Mouse (Mus musculus) intestine, embryonic 16.5 days (tissue): Measurements from ENCODE around the gene Usp32. TPM values are rescaled to one million over a fixed set of nuclear protein-coding genes. Genes with fewer than 3 reads are reported as not detected.

ENCODE experiments used
- ATAC-seq: fragments of 200-750 bp; cut with Nextera tagmentation; 2 replicates; pipeline ENCODE4 v1.8.0; 2017; ENCODE audit warnings: moderate TSS enrichment, moderate library complexity
- H3K27ac ChIP-seq: fragments of 300-500 bp; sonication (generic); 2 replicates; pipeline ENCODE4 v1.5.1; 2014; ENCODE audit warnings: mild to moderate bottlenecking, low read length
- H3K27me3 ChIP-seq: fragments of 300-500 bp; sonication (generic); replicated peaks from 2 replicates; pipeline ENCODE4 v1.6.1; 2014; ENCODE audit warnings: low read length, control low read depth, mixed read lengths; ENCODE audit not compliant: control insufficient read depth, insufficient read depth
- H3K36me3 ChIP-seq: fragments of 300-500 bp; sonication (generic); 2 replicates; pipeline ENCODE4 v1.6.1; 2014; ENCODE audit warnings: low read length, control low read depth; ENCODE audit not compliant: control insufficient read depth, insufficient read depth
- H3K4me1 ChIP-seq: fragments of 300-500 bp; sonication (generic); 2 replicates; pipeline ENCODE4 v1.6.1; 2014; ENCODE audit warnings: low read length, control low read depth, mixed read lengths; ENCODE audit not compliant: control insufficient read depth, insufficient read depth
- H3K4me2 ChIP-seq: fragments of 300-500 bp; sonication (generic); 2 replicates; pipeline ENCODE4 v1.6.1; 2014; ENCODE audit warnings: low read depth, low read length, control low read depth
- H3K4me3 ChIP-seq: fragments of 300-500 bp; sonication (generic); 2 replicates; pipeline ENCODE4 v1.5.1; 2014; ENCODE audit warnings: mild to moderate bottlenecking, low read length
- H3K9ac ChIP-seq: fragments of 300-500 bp; sonication (generic); 2 replicates; pipeline ENCODE4 v1.6.1; 2014; ENCODE audit warnings: low read depth, low read length
- H3K9me3 ChIP-seq: fragments of 300-500 bp; sonication (generic); 2 replicates; pipeline ENCODE4 v1.6.1; 2016; ENCODE audit warnings: low read length, control low read depth; ENCODE audit not compliant: control insufficient read depth
- WGBS: fragments of 180-500 bp; shearing (Covaris S2); extraction: QIAGEN DNeasy Blood & Tissue Kit; methylation state at CpG from one replicate; pipeline ENCODE4 v1.1.7; 2014; 5-methylcytosine and 5-hydroxymethylcytosine counted together
- polyA plus RNA-seq: library from polyadenylated mRNA; unstranded; fragments of >200 nt; fragmentation: Nextera tagmentation; extraction: Ambion mirVana; gene quantifications from 2 replicates; pipeline ENCODE4 v1.2.1, GENCODE M21; 2015

The Usp32 gene
- polyA plus RNA-seq, 1 experiment from 2014 or later = 3.9 TPM

DNA sequence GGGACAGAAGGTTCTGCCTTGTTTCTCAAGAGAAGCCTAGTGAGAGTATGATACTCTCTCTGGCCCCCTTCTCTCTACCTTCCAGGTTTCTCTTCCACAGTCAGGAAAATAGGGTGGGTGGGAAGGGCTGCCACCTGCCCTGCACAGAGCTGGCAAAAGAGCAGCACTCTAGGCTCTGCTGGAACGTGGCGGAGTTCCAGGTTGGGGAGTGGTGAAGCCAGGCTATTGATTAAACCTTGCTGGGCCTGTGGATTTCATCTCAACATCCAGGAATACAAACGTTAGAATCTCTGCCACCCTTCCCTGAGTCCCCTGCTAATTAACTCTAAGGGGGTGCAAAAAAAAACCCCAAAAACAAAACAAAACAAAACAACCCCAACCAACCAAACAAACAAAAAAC lies 191.4 kb downstream of the Usp32 start:
- H3K4me3 ChIP-seq = no peak overlapping the region
- no peaks in the 10 kb centered on the region for H3K36me3 ChIP-seq
- no peaks in the 10 kb centered on the region for H3K4me1 ChIP-seq
- H3K27ac ChIP-seq = no peak overlapping the region
- no peak for ATAC-seq
- H3K9ac ChIP-seq = no peak overlapping the region
- H3K27me3 ChIP-seq = peaks cover 4% of the 10 kb centered on the region; the same call in 1 of the 2 replicates
- 38% methylated on average over 3 of the region's 3 CpGs for WGBS
- no peaks in the 10 kb centered on the region for H3K9me3 ChIP-seq
- H3K4me2 ChIP-seq = no peak overlapping the region

DNA sequence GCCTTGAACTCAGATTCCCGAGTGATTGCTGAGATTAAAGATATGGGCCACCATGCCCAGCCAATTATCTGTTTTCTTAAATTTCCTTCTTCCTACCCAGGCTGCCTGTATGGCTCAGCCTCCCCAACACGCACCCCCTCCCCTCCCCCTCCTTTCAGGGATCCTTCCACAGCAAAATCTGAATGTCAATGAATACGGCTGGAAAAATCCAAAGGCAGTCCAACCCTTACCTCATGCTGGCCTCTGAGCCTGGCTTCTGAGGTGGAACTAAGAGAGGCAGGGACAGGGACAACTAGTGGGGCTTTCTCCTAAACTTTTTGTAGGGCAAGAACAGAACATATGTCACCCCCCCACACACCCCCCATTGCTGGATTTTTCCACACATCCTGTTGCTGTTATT lies 191.8 kb downstream of the Usp32 start:
- Histone ChIP-seq H3K4me3 (no peak overlapping the region), H3K9me3 (no peaks in the 10 kb centered on the region), H3K4me2 (no peak overlapping the region), H3K4me1 (no peaks in the 10 kb centered on the region), H3K36me3 (no peaks in the 10 kb centered on the region), H3K27ac (no peak overlapping the region), H3K27me3 (peaks cover 4% of the 10 kb centered on the region; the same call in 1 of the 2 replicates), H3K9ac (no peak overlapping the region)
- 57% methylated on average over 3 of the region's 3 CpGs for WGBS
- no peak for ATAC-seq

DNA sequence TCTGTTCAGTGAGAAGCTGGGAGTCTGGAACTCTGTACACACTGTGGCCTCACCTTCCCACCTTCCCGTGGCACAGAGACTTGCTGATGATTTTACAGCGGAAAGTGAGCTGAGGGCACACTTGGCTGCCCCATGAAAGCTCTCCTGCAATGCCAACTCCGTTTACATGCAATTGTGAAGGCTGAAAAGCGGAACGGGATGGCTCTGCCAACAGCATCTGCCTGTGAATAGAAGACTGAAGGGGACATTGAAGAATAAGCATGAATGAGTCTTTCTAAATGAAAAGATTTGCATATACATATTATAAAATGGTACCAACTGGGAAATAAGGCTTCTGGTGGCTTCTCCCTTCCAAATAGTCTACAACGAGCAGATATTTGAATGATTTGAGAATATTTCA lies 192.8 kb downstream of the Usp32 start:
- 70% methylated on average over 6 of the region's 6 CpGs for whole genome bisulfite sequencing
- Histone ChIP-seq H3K4me2 (no peak overlapping the region), H3K27ac (no peak overlapping the region), H3K36me3 (no peaks in the 10 kb centered on the region), H3K4me3 (no peak overlapping the region), H3K9me3 (no peaks in the 10 kb centered on the region), H3K27me3 (peaks cover 4% of the 10 kb centered on the region; the same call in 1 of the 2 replicates), H3K9ac (no peak overlapping the region), H3K4me1 (no peaks in the 10 kb centered on the region)
- ATAC-seq = no peak

DNA sequence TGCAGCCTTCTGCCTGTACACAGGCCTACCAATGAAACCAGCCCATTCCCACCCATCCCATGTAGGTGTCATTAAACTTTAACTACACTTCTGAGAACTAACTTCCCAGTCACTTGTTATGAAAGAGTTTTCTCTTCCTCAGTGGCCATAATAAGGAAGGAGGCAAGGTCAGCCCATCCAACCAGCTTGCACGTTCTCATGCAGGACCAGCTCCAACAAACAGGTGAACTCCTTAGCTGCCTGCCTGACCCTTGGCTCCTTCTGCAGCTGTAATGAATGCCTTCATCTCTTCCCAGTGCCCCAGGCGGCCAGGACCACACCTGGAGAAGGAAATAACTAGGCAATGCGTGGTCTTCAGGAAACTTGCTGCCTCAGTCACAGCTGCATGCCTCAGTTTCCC lies 194.1 kb downstream of the Usp32 start:
- H3K27me3 ChIP-seq = peaks cover 4% of the 10 kb centered on the region; the same call in 1 of the 2 replicates
- H3K36me3 ChIP-seq = no peaks in the 10 kb centered on the region
- no peak overlapping the region for H3K9ac ChIP-seq
- H3K4me3 ChIP-seq = no peak overlapping the region
- H3K27ac ChIP-seq = no peak overlapping the region
- H3K4me2 ChIP-seq = no peak overlapping the region
- WGBS = 47% methylated on average over 3 of the region's 3 CpGs
- H3K4me1 ChIP-seq = no peaks in the 10 kb centered on the region
- no peaks in the 10 kb centered on the region for H3K9me3 ChIP-seq
- peak; percentile 40 for ATAC-seq

DNA sequence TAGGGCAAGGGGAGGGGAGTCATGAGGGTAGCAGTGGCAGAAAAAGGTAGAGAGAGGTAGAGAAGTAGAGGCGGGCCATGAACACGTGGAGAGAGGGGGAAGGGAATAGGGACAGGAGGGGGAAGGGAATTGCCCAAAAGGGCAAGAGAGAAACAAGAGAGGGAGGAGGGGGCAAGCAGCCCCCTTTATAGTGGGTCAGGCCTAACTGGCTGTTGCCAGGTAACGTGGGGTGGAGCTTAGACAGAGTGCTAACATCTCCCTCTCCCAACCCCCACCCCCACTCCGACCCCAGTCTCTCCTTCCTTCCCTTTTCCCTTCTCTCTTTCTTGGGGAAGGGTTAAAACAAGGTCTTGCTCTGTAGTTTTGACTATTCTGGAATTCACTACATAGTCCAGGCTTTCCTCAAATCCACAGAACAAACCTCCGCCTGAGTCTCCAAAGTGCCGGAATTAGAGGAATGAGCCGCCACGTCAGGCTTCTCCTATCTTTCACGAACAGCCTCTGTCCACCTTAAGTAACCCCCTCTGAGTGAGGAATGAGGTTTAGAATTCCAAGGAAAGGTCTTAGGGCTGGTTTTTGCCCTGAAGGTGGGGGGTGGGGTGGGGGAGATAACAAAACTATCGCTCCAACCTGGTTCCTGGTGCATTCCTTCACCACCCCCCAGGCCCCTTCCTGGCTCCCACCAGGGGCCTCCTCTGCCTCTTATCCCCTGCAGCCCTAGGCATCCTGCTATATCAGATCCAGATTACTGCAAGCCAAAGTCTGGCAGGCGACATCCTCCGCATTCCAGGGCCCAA lies 195.1 kb downstream of the Usp32 start:
- no peak for ATAC-seq
- Histone ChIP-seq H3K4me1 (no peaks in the 10 kb centered on the region), H3K27me3 (peaks cover 4% of the 10 kb centered on the region; the same call in 1 of the 2 replicates), H3K4me3 (no peak overlapping the region), H3K9ac (no peak overlapping the region), H3K27ac (no peak overlapping the region), H3K36me3 (no peaks in the 10 kb centered on the region), H3K9me3 (no peaks in the 10 kb centered on the region), H3K4me2 (no peak overlapping the region)
- 2% methylated on average over 12 of the region's 12 CpGs for WGBS

DNA sequence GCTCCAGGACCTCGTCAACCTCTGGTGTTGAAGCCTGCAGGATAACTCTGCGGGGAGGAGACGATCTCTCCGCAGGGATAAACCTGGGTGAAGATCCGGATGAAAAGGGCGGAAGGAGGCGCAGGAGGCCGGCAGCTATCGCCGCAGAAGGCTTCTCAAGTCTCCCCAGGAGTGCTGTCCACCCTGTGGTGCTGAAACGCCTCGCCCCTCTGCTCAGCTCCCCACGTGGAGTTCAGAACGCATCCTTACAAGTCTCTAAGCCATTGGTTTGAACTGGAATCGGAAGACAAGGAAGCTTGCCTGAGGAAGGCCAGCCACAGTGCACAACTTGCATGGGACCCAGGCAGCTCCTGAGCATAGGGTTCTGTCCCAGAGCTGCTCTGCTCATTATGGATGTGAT lies 196.0 kb downstream of the Usp32 start:
- under 1% methylated on average over 15 of the region's 15 CpGs for WGBS
- peak; percentile 40; the same call in 1 of the 2 replicates for ATAC-seq
- Histone ChIP-seq H3K36me3 (no peaks in the 10 kb centered on the region), H3K4me1 (no peaks in the 10 kb centered on the region), H3K4me2 (peak overlapping the region; percentile 32; the same call in 1 of the 2 replicates), H3K27me3 (peaks cover 4% of the 10 kb centered on the region; the same call in 1 of the 2 replicates), H3K9me3 (no peaks in the 10 kb centered on the region), H3K27ac (no peak overlapping the region), H3K4me3 (no peak overlapping the region), H3K9ac (no peak overlapping the region)

DNA sequence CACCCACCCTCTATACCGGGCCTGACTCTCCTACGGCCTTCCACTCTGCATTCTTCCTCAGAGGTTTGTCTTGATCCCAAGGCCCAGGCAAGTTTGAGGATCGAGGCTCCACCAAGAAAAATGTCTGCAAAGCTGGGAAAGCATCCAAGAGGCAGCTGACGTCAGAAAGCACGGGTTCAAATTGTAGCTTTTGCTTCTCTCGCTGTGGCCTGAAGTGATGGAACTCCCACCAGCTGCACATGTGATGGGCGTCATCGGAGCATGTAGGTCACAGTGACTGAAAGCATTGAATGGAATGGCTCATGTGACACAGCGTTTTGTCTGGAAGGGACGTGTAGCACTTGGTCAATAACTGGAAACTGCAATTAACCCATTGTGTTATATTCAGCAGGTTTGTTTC lies 199.8 kb downstream of the Usp32 start:
- Histone ChIP-seq H3K4me3 (no peak overlapping the region), H3K9me3 (no peaks in the 10 kb centered on the region), H3K36me3 (no peaks in the 10 kb centered on the region), H3K9ac (no peak overlapping the region), H3K27ac (no peak overlapping the region), H3K4me1 (no peaks in the 10 kb centered on the region), H3K27me3 (0 out of 2 replicates have a peak, but pooled peaks cover 4% of the 10 kb centered on the region), H3K4me2 (no peak overlapping the region)
- WGBS = 73% methylated on average over 10 of the region's 10 CpGs
- no peak for ATAC-seq

DNA sequence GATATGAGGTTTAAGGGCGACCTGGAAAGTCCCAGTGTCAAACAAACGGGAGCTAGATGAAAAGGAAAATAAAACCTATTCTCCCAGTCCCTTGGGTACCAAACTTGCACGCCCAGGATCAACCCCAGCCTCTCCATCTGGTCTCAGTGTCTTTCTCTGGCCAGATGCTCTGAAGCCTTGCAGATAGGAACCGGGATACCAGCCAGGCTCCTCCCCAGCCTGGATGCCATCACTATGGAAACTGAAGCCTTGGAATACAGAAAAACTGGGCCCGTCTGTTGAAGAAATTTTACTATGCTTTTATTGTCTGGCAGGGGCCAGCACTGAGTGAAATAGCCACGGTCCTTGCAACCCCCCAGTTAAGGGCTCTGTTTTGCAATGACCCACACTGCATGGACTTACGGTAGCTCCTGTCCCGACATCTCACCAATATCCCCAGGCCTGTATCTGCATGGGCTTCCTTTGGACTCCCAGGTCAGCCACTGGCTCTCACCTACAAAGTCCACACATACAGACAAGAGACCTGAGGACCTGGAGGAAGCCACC lies 200.4 kb downstream of the Usp32 start:
- H3K4me2 ChIP-seq = no peak overlapping the region
- no peak overlapping the region for H3K4me3 ChIP-seq
- H3K4me1 ChIP-seq = no peaks in the 10 kb centered on the region
- H3K36me3 ChIP-seq = no peaks in the 10 kb centered on the region
- no peak overlapping the region for H3K27ac ChIP-seq
- no peaks in the 10 kb centered on the region for H3K9me3 ChIP-seq
- H3K9ac ChIP-seq = no peak overlapping the region
- 54% methylated on average over 8 of the region's 8 CpGs for WGBS
- no peak for ATAC-seq
- 0 out of 2 replicates have a peak, but pooled peaks cover 4% of the 10 kb centered on the region for H3K27me3 ChIP-seq
